In genomic region chr2:157341554-157342270, GRCm38 (mm10) we compare ENCODE assay signal across 9 mouse cellular contexts. TPM values are rescaled to one million over a fixed set of nuclear protein-coding genes. Genes with fewer than 3 reads are reported as not detected.
DNase-seq lines count a peak whose midpoint lies in the region; ATAC-seq and TF ChIP-seq lines count a peak whose summit lies in the region.
"Had no signal": no experiment of that assay in that cellular context is flagged by ENCODE, and none has a peak within 500 bp of the region (broad histone marks: within the 10 kb centered on the region; RNA-seq: fewer than 3 reads in every experiment).

No protein-coding gene starts in this region.

- H3K27me3 ChIP-seq in G1E (ENCODE audit: insufficient read depth, low read length): peaks cover 36% of the 10 kb centered on the region

- no peaks in the 10 kb centered on the region for H3K9me3 ChIP-seq in G1E (replicated peaks)
- H3K9me3 ChIP-seq: liver, embryonic 15.5 days had no signal

- no peak for ATAC-seq in G1E (ENCODE audit: extremely low read depth, insufficient number of reproducible peaks, low FRiP score, poor library complexity, severe bottlenecking)
- peak; percentile 47 for ATAC-seq in megakaryocyte, adult 5-6 weeks (ENCODE audit: poor library complexity, severe bottlenecking)

- peak; percentile 62 for DNase-seq in G1E (ENCODE audit: low spot score)
- peak; percentile 81 for DNase-seq in brain, adult 2 months (ENCODE audit: low read depth, low spot score)
- peak; percentile 15 for DNase-seq in fibroblast of lung, adult 2 months (ENCODE audit: low read depth)
- DNase-seq in heart, postnatal 36 days: peak; percentile 75 to 77
- DNase-seq in layer of hippocampus, postnatal 25 days (ENCODE audit: extremely low spot score in 1 of 2, low spot score in 1 of 2): peak; percentile 70 to 91
- peak; percentile 74 for DNase-seq in right cerebral cortex, postnatal 14 days
- DNase-seq in urinary bladder, postnatal 36 days (ENCODE audit: low spot score in 2 of 2): peak; percentile 54 to 62

- intact Hi-C loops in heart, postnatal 36 days (cut with DNase I): loop anchor here (1.0 kb wide), 2 partner anchors 116 to 230 kb away; partner anchors contain the start of gene Blcap

- no peak overlapping the region for H3K4me3 ChIP-seq in G1E (ENCODE audit: low read depth, low read length)
- H3K4me3 ChIP-seq: liver, embryonic 15.5 days had no signal

- no peaks in the 10 kb centered on the region; the same call in 1 of the 2 replicates for H3K4me1 ChIP-seq in G1E (ENCODE audit: insufficient read depth, low read depth, low read length)
- H3K4me1 ChIP-seq: liver, embryonic 15.5 days had no signal

- no peaks in the 10 kb centered on the region for H3K36me3 ChIP-seq in G1E (replicated peaks)
- H3K36me3 ChIP-seq: liver, embryonic 15.5 days had no signal

- TF ChIP-seq CTCF in G1E (IDR thresholded peaks at IDR 0.05; ENCODE audit: low read depth, low read length): peak; percentile 85

RNA-seq across cellular contexts. Expression of gene Ghrh, which starts 5.6 kb away (rescaled TPM):
- total RNA-seq in G1E (2014; fragmentation: Nextera tagmentation): not detected in 2 replicates
- 0.76 TPM in 1 of 2 replicates, not detected in the other for total RNA-seq in G1E (2017)
- not detected in 2 replicates for polyA plus RNA-seq in G1E (2012)
- total RNA-seq in heart, postnatal 36 days (2021): not detected
- total RNA-seq in layer of hippocampus, postnatal 25 days (2021): under 1 TPM in 1 of 2 experiments, not detected in 1; 0.59 TPM
- not detected in 2 replicates for total RNA-seq in megakaryocyte, adult 5-6 weeks (2015)
- not detected in 2 replicates for total RNA-seq in megakaryocyte, adult 5-6 weeks (2017)

RNA-seq across cellular contexts. Expression of gene Manbal, which starts 25.7 kb away (rescaled TPM):
- total RNA-seq in G1E (2014; fragmentation: Nextera tagmentation) (20.6 and 21.6 TPM in 2 replicates), G1E (2017) (19.2 and 19.6 TPM in 2 replicates)
- 55.2 and 56.3 TPM in 2 replicates for polyA plus RNA-seq in G1E (2012)
- 10 to 100 TPM; 21.5 to 23.1 TPM for total RNA-seq in heart, postnatal 36 days (2021)
- total RNA-seq in layer of hippocampus, postnatal 25 days (2021): 10 to 100 TPM; 61.3 to 66.5 TPM
- 18.7 and 21.5 TPM in 2 replicates for total RNA-seq in megakaryocyte, adult 5-6 weeks (2015)
- 9.3 and 10.5 TPM in 2 replicates for total RNA-seq in megakaryocyte, adult 5-6 weeks (2017)

Comparison
In these comparisons a context has a peak if more than half of its experiments do, and no peak if none do; other contexts are left out.
1. DNase-seq: peak in every context shown above with its lines; median percentile 81 in brain, adult 2 months; 80 in layer of hippocampus, postnatal 25 days; 76 in heart, postnatal 36 days; 74 in right cerebral cortex, postnatal 14 days; 62 in G1E; 58 in urinary bladder, postnatal 36 days; 15 in fibroblast of lung, adult 2 months.